27 mouse cellular contexts compared by ENCODE assay signal in the genomic region with DNA sequence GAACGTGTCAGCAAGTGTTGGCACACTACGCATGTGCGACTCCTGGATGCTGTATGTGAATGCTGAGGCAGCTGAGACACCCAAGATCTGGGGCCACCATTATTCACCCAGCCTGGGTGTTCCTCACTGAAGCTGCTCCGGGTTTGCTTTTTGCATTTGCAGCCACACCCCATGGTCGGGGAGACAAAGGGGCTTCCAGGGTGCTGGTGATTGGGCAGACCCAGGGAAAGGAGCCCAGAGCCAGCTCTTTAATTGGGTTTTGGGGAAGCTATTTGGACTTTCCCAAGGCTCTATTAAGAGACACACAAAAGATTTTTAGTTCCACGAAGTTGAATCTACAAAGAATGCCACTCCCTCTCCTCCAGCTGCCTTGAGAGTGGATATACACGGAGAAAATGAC.
A peak's percentile ranks its signal among the peaks of the same experiment; 100 is the strongest.
DNase-seq lines count a peak whose midpoint lies in the region; ATAC-seq lines count a peak whose summit lies in the region.
"Had no signal": no experiment of that assay in that cellular context is flagged by ENCODE, and none has a peak within 500 bp of the region (broad histone marks: within the 10 kb centered on the region; RNA-seq: fewer than 3 reads in every experiment).

No protein-coding gene starts in this region.

- no peak overlapping the region for H3K4me2 ChIP-seq in forebrain, embryonic 14.5 days (ENCODE audit: low read length)
- H3K4me2 ChIP-seq: embryonic facial prominence, embryonic 15.5 days; hindbrain, embryonic 13.5 days; midbrain, embryonic 15.5 days; neural tube, embryonic 12.5 days had no signal

- DNase-seq in frontal cortex, postnatal 10 days (ENCODE audit: low spot score in 2 of 2): no peak
- DNase-seq in ZHBTc4 (ENCODE audit: low read depth, low spot score): peak; percentile 81
- DNase-seq in forebrain, embryonic 14.5 days (ENCODE audit: low spot score): peak; percentile 82
- no peak for DNase-seq in urinary bladder, postnatal 14 days (ENCODE audit: low spot score)
- no peak for DNase-seq in right cerebral cortex, adult 2 months (ENCODE audit: low spot score in 2 of 2)
- DNase-seq: adrenal gland, postnatal 36 days; cerebellum, adult 11 months; cerebellum, postnatal 36 days; embryo, embryonic 11 days; gastrocnemius, postnatal 25 days; heart, adult 2 months; kidney, adult 18-20 months; left cerebral cortex, postnatal 4 days; lung, postnatal 4 days; retina, postnatal 1 day; right cerebral cortex, postnatal 4 days; thymus, adult 18-20 months; thymus, postnatal 36 days had no signal

- no peaks in the 10 kb centered on the region for H3K27me3 ChIP-seq in forebrain, embryonic 14.5 days (replicated peaks; ENCODE audit: control insufficient read depth, insufficient read depth, low read length)
- H3K27me3 ChIP-seq: embryonic facial prominence, embryonic 15.5 days; hindbrain, embryonic 13.5 days; midbrain, embryonic 15.5 days; neural tube, embryonic 12.5 days had no signal

- no peak overlapping the region for H3K4me3 ChIP-seq in forebrain, embryonic 14.5 days (ENCODE audit: low read depth, low read length)
- H3K4me3 ChIP-seq: embryonic facial prominence, embryonic 15.5 days; heart, adult 2 months; hindbrain, embryonic 13.5 days; midbrain, embryonic 15.5 days; neural tube, embryonic 12.5 days had no signal

- 10% methylated on average over 7 of the region's 7 CpGs for WGBS in forebrain, embryonic 14.5 days

- no peaks in the 10 kb centered on the region for H3K36me3 ChIP-seq in forebrain, embryonic 14.5 days (ENCODE audit: control insufficient read depth, insufficient read depth, low read length)
- H3K36me3 ChIP-seq: G1E; hindbrain, embryonic 13.5 days; midbrain, embryonic 15.5 days had no signal

- ATAC-seq in frontal cortex, adult (ENCODE audit: low TSS enrichment): 0 out of 2 replicates have a peak, but pooled peaks have one; percentile 27
- ATAC-seq in forebrain, embryonic 14.5 days: peak; percentile 70
- ATAC-seq in CD4-positive, CD25-positive, alpha-beta regulatory T cell, adult 4 months: no peak
- ATAC-seq: inflammation-experienced regulatory T-cells, adult 6 months; midbrain, embryonic 15.5 days had no signal

- H3K27ac ChIP-seq in forebrain, embryonic 14.5 days (ENCODE audit: low read depth, low read length): no peak overlapping the region
- H3K27ac ChIP-seq: embryonic facial prominence, embryonic 15.5 days; heart, adult 2 months; hindbrain, embryonic 13.5 days; kidney, postnatal 0 days; midbrain, embryonic 15.5 days; neural tube, embryonic 12.5 days had no signal

- H3K9me3 ChIP-seq in forebrain, embryonic 14.5 days (replicated peaks; ENCODE audit: control insufficient read depth, low read length): no peaks in the 10 kb centered on the region
- H3K9me3 ChIP-seq: embryonic facial prominence, embryonic 15.5 days; G1E; hindbrain, embryonic 13.5 days; midbrain, embryonic 15.5 days; neural tube, embryonic 12.5 days had no signal

- H3K9ac ChIP-seq in forebrain, embryonic 14.5 days (ENCODE audit: low read length): no peak overlapping the region
- H3K9ac ChIP-seq: embryonic facial prominence, embryonic 15.5 days; hindbrain, embryonic 13.5 days; midbrain, embryonic 15.5 days; neural tube, embryonic 12.5 days had no signal

- no peaks in the 10 kb centered on the region for H3K4me1 ChIP-seq in forebrain, embryonic 14.5 days (ENCODE audit: control insufficient read depth, insufficient read depth, low read length)
- H3K4me1 ChIP-seq: embryonic facial prominence, embryonic 15.5 days; hindbrain, embryonic 13.5 days; neural tube, embryonic 12.5 days had no signal

Comparison
In these comparisons a context has a peak if more than half of its experiments do, and no peak if none do; other contexts are left out.
1. DNase-seq: peak in ZHBTc4 (single experiment) and forebrain, embryonic 14.5 days (single experiment); none in frontal cortex, postnatal 10 days (0 of 2), urinary bladder, postnatal 14 days (single experiment) and right cerebral cortex, adult 2 months (0 of 2).